Mouse (Mus musculus) forebrain, embryonic 14.5 days (tissue): ENCODE results near the gene Lgals4. TPM values are rescaled to one million over a fixed set of nuclear protein-coding genes. Genes with fewer than 3 reads are reported as not detected.

Source experiments
- ATAC-seq: fragments of 200-750 bp; cut with Nextera tagmentation; 2 replicates; pipeline ENCODE4 v1.8.0; 2017; ENCODE audit warnings: mild to moderate bottlenecking, moderate library complexity
- DNase-seq: peaks from one replicate; pipeline ENCODE4 v3.0.0-alpha.2; 2015; ENCODE audit warnings: low spot score
- H3K27ac ChIP-seq: fragments of 300-500 bp; sonication (generic); 2 replicates; pipeline ENCODE4 v1.5.1; 2014; ENCODE audit warnings: low read depth, mild to moderate bottlenecking, control low read depth, low read length, moderate library complexity
- H3K27me3 ChIP-seq: fragments of 300-500 bp; sonication (generic); replicated peaks from 2 replicates; pipeline ENCODE4 v1.6.1; 2014; ENCODE audit warnings: low read length, control low read depth, mixed read lengths; ENCODE audit not compliant: control insufficient read depth, insufficient read depth
- H3K36me3 ChIP-seq: fragments of 300-500 bp; sonication (generic); 2 replicates; pipeline ENCODE4 v1.6.1; 2014; ENCODE audit warnings: low read length, control low read depth; ENCODE audit not compliant: control insufficient read depth, insufficient read depth
- H3K4me1 ChIP-seq: fragments of 300-500 bp; sonication (generic); 2 replicates; pipeline ENCODE4 v1.6.1; 2014; ENCODE audit warnings: antibody characterized with exemption, low read length, control low read depth; ENCODE audit not compliant: control insufficient read depth, insufficient read depth
- H3K4me2 ChIP-seq: fragments of 300-500 bp; sonication (generic); 2 replicates; pipeline ENCODE4 v1.6.1; 2014; ENCODE audit warnings: mild to moderate bottlenecking, control low read depth, low read length
- H3K4me3 ChIP-seq: fragments of 300-500 bp; sonication (generic); 2 replicates; pipeline ENCODE4 v1.5.1; 2014; ENCODE audit warnings: low read depth, low read length, control low read depth
- H3K9ac ChIP-seq: fragments of 300-500 bp; sonication (generic); 2 replicates; pipeline ENCODE4 v1.6.1; 2014; ENCODE audit warnings: mild to moderate bottlenecking, low read length, control low read depth, moderate library complexity
- H3K9me3 ChIP-seq: fragments of 300-500 bp; sonication (generic); replicated peaks from 2 replicates; pipeline ENCODE4 v1.6.1; 2016; ENCODE audit warnings: low read length, control low read depth, mixed read lengths; ENCODE audit not compliant: control insufficient read depth
- WGBS: fragments of 180-500 bp; shearing (Covaris S2); extraction: QIAGEN DNeasy Blood & Tissue Kit; methylation state at CpG from one replicate; pipeline ENCODE4 v1.1.7; 2014; 5-methylcytosine and 5-hydroxymethylcytosine counted together
- polyA plus RNA-seq: library from polyadenylated mRNA; unstranded; fragments of >200 nt; fragmentation: Nextera tagmentation; extraction: Ambion mirVana; gene quantifications from 2 replicates; pipeline ENCODE4 v1.2.1, GENCODE M21; 2014

The Lgals4 gene
- polyA plus RNA-seq, 1 experiment from 2014 or later: 1.7 TPM

DNA sequence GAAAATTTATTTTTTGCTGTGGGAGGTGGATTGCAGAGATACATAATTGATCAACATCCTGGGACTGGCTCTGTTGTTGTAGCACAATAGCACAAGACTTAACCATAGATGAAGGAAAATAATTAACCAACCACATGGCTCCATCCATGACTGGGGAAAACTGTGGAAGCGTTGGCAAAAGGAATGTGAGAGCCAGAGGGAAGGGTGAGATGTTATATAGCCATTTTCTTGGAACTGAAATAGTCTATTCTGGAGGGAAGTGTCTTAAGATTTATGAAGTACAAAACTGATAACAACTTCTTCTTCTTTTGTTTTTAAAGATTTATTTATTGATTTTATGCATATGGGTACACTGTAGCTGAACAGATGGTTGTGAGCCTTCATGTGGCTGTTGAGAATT, 13.6 kb downstream of the Lgals4 start:
- no peak for ATAC-seq
- Histone ChIP-seq H3K4me3 (no peak overlapping the region), H3K4me2 (no peak overlapping the region), H3K9me3 (no peaks in the 10 kb centered on the region), H3K27me3 (no peaks in the 10 kb centered on the region), H3K27ac (no peak overlapping the region), H3K4me1 (no peaks in the 10 kb centered on the region), H3K36me3 (no peaks in the 10 kb centered on the region), H3K9ac (no peak overlapping the region)
- no peak for DNase-seq
- 74% methylated on average over 1 of the region's 1 CpGs for WGBS

GRCm38 (mm10) chr7:28849700-28850236, 16.1 kb downstream of the Lgals4 start:
- H3K27ac ChIP-seq: no peak overlapping the region
- ATAC-seq (no peak), DNase-seq (no peak)
- no peaks in the 10 kb centered on the region for H3K36me3 ChIP-seq
- 69% methylated on average over 1 of the region's 1 CpGs for WGBS
- no peak overlapping the region for H3K4me3 ChIP-seq
- no peak overlapping the region for H3K9ac ChIP-seq
- no peaks in the 10 kb centered on the region for H3K4me1 ChIP-seq
- H3K27me3 ChIP-seq: no peaks in the 10 kb centered on the region
- no peak overlapping the region for H3K4me2 ChIP-seq
- no peaks in the 10 kb centered on the region for H3K9me3 ChIP-seq

- WGBS: 91% methylated on average over 4 of the region's 4 CpGs
- no peaks in the 10 kb centered on the region for H3K9me3 ChIP-seq
- no peaks in the 10 kb centered on the region for H3K27me3 ChIP-seq
- DNase-seq (no peak), ATAC-seq (no peak)
- no peak overlapping the region for H3K4me2 ChIP-seq
- H3K9ac ChIP-seq: no peak overlapping the region
- H3K27ac ChIP-seq: no peak overlapping the region
- no peaks in the 10 kb centered on the region for H3K36me3 ChIP-seq
- H3K4me1 ChIP-seq: no peaks in the 10 kb centered on the region
- no peak overlapping the region for H3K4me3 ChIP-seq
Observed at GRCm38 (mm10) chr7:28850642-28851041, 17.0 kb downstream of the Lgals4 start.

GRCm38 (mm10) chr7:28859953-28860352, 26.3 kb downstream of the Lgals4 start:
- 91% methylated on average over 2 of the region's 2 CpGs for WGBS
- H3K9me3 ChIP-seq: no peaks in the 10 kb centered on the region
- H3K4me3 ChIP-seq: no peak overlapping the region

DNA sequence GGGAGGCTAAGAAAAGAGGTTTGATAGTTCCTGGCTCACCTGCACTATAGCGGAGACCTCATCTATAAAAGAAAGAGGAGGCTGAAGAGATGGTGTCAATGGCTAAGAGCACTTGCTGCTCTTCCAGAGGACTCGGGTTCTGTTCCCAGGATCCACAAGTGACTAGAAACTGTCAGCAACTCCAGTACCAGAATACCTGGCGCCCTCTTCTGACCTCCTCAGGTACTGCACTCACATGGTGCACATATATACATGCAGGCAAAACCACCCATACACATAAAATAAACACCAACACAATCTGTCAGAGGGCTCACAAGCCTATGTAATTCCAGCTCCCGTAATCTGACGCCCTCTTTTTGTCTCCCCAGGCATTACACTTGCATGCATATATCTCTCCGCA, 27.2 kb downstream of the Lgals4 start:
- H3K4me2 ChIP-seq: no peak overlapping the region
- H3K4me3 ChIP-seq: no peak overlapping the region
- H3K27ac ChIP-seq: no peak overlapping the region
- no peaks in the 10 kb centered on the region for H3K27me3 ChIP-seq
- DNase-seq (no peak), ATAC-seq (no peak)
- no peaks in the 10 kb centered on the region for H3K9me3 ChIP-seq
- 90% methylated on average over 6 of the region's 6 CpGs for WGBS
- H3K9ac ChIP-seq: no peak overlapping the region
- no peaks in the 10 kb centered on the region for H3K36me3 ChIP-seq
- no peaks in the 10 kb centered on the region for H3K4me1 ChIP-seq

More at GRCm38 (mm10) chr7:28859953-28860352, 26.3 kb downstream of the Lgals4 start:
- Histone ChIP-seq H3K27ac (no peak overlapping the region), H3K36me3 (no peaks in the 10 kb centered on the region), H3K4me2 (no peak overlapping the region), H3K9ac (no peak overlapping the region), H3K4me1 (no peaks in the 10 kb centered on the region), H3K27me3 (no peaks in the 10 kb centered on the region)
- DNase-seq (no peak), ATAC-seq (no peak)

GRCm38 (mm10) chr7:28862817-28863499, 29.3 kb downstream of the Lgals4 start:
- WGBS: 84% methylated on average over 15 of the region's 15 CpGs
- Histone ChIP-seq H3K9me3 (no peaks in the 10 kb centered on the region), H3K9ac (no peak overlapping the region), H3K27ac (no peak overlapping the region), H3K4me1 (no peaks in the 10 kb centered on the region), H3K4me2 (no peak overlapping the region), H3K27me3 (no peaks in the 10 kb centered on the region), H3K36me3 (no peaks in the 10 kb centered on the region), H3K4me3 (no peak overlapping the region)
- no peak for ATAC-seq
- no peak for DNase-seq

GRCm38 (mm10) chr7:28863540-28863939, 29.9 kb downstream of the Lgals4 start, which contains the start of gene Lgals7:
TSS of gene Lgals7 (plus strand) at chr7:28863853.
- H3K4me2 ChIP-seq: no peak within 1 kb of the TSS
- WGBS: 89% methylated on average over 6 of the region's 6 CpGs
- no peaks in the 10 kb centered on the region for H3K9me3 ChIP-seq
- DNase-seq: no peak
- no peaks in the 10 kb centered on the region for H3K27me3 ChIP-seq
- H3K27ac ChIP-seq: no peak within 1 kb of the TSS
- no peak within 1 kb of the TSS for H3K4me3 ChIP-seq
- no peaks in the 10 kb centered on the region for H3K36me3 ChIP-seq
- no peaks in the 10 kb centered on the region for H3K4me1 ChIP-seq
- 0 out of 2 replicates have a peak within 1 kb of the TSS, but pooled peaks have one; percentile 3 for H3K9ac ChIP-seq
- ATAC-seq: no peak

DNA sequence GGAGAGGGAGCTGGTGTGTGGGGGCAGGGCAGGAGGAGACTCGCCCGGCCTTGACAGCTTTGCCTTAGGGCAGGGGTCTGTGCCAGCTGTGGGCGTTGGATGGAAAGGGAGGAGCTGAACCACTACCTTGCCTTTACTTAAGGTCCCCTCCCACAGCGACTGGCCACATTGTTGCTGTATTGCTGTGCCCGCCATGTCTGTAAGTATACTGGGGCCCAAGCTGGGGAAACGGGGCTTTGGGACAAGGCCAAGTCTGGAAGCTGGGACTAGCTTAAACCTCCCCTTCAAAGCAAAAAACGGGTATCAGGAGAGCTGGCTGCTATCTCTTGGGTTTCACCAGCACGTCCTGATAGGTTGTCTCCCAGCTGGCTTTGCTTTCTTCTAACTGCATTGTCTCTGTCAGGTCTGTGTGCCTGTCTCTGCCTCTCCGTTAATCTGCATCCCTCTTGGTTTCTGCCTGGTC, 30.7 kb downstream of the Lgals4 start:
- Histone ChIP-seq H3K9ac (0 out of 2 replicates have a peak overlapping the region, but pooled peaks have one; percentile 3), H3K27me3 (no peaks in the 10 kb centered on the region), H3K4me3 (no peak overlapping the region), H3K9me3 (no peaks in the 10 kb centered on the region), H3K36me3 (no peaks in the 10 kb centered on the region), H3K27ac (no peak overlapping the region), H3K4me1 (no peaks in the 10 kb centered on the region), H3K4me2 (no peak overlapping the region)
- peak; percentile 31 for DNase-seq
- 31% methylated on average over 9 of the region's 9 CpGs for WGBS
- no peak for ATAC-seq
